Mouse (Mus musculus): ENCODE measurements at regions not wholly inside any gene's neighbourhood (a gene's known extent, or its start where the extent isn't known, plus 50 kb on each side); places are given as distances from the start of the nearest gene placed in this dataset.

- peak in 1 of 2 experiments; percentile 7 for DNase-seq (ENCODE audit: low spot score in 2 of 2)
Observed at GRCm38 (mm10) chrX:72094202-72094601, 102.6 kb downstream of the Cnga2 start.

- peak in 1 of 2 experiments; percentile 5 for DNase-seq (ENCODE audit: low spot score in 2 of 2)
Observed at GRCm38 (mm10) chrX:72094631-72095030, 103.0 kb downstream of the Cnga2 start.

GRCm38 (mm10) chrX:72141897-72142296 is 79.9 kb upstream of the Magea4 start:
- DNase-seq (ENCODE audit: low spot score in 2 of 2) = no peak

- no peak for DNase-seq (ENCODE audit: low spot score in 2 of 2)
Observed at GRCm38 (mm10) chrX:72169146-72169545, 52.7 kb upstream of the Magea4 start.
